Mouse (Mus musculus): ENCODE data around the gene Ttll11.

GRCm38 (mm10) chr2:35978941-35979643 is 621 bp downstream of the Ttll11 start:
- no peak for TF ChIP-seq CTCF (IDR thresholded peaks at IDR 0.05; ENCODE audit: extremely low read depth, insufficient read length, insufficient replicate concordance, low read depth, low read length)
- no peak for TF ChIP-seq POLR2A (IDR thresholded peaks at IDR 0.05; ENCODE audit: low read depth, low read length)
